Mouse (Mus musculus) olfactory bulb, adult 2 months (tissue): ENCODE results near the gene Ltv1.

ENCODE experiments used
- CTCF ChIP-seq: fragments of 200-500 bp; IDR thresholded peaks from 2 replicates; pipeline ENCODE4 v1.5.1; 2012; ENCODE audit warnings: low read depth, mild to moderate bottlenecking, low read length, moderate library complexity; ENCODE audit not compliant: insufficient read depth
- POLR2A ChIP-seq: fragments of 200-500 bp; IDR thresholded peaks from 2 replicates; pipeline ENCODE4 v1.6.1; 2012; ENCODE audit warnings: mild to moderate bottlenecking, low read depth, low read length, moderate library complexity; ENCODE audit not compliant: insufficient read depth

DNA sequence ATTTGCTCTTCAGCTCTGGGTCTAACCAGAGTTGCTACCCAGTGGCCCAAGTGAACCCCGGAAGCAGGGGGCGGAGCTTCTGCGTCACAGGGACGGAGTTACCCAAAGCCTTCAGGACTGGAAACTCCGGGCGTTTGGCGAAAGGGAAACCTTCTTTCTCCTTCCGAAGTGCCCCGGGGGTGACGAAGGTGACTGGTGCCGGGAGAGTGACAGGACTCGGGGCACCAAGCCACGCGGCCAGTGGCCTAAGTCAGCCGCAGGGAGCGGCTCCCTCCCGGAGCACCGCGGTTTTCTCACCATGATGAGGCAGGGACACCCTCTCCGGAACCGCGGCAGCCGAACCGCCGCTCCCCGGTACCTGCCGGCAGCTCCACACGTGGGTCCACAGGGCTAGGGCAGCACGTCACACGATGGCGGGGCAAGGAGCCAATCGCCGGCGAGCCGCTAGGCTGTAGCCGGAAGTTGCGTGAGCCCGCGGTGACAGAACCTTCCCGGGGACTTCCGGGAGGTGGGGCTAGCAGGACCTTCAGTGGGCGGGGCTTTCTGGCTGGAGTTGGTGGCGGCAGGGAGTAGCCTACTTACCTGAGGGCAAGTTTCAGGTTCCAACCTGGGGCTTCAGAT lies at the start of gene Ltv1:
- TF ChIP-seq CTCF = no peak
- TF ChIP-seq POLR2A = no peak; the same call in 1 of the 2 replicates
